Mouse (Mus musculus): ENCODE results near the gene Cacna1b. TPM values are rescaled to one million over a fixed set of nuclear protein-coding genes. Genes with fewer than 3 reads are reported as not detected.

The Cacna1b gene
- 2.9 and 3.8 TPM in 2 replicates for polyA plus RNA-seq (2012; rRNA removed)

GRCm38 (mm10) chr2:24763115-24763557, at the start of gene Cacna1b:
Cacna1b (minus strand) TSS chr2:24763152.
- H3K4me3 ChIP-seq (replicated peaks; ENCODE audit: extremely low read depth, low read depth, low read length), result no peak within 1 kb of the TSS
- no peak for DNase-seq
- no peaks in the 10 kb centered on the region for H3K4me1 ChIP-seq (ENCODE audit: control insufficient read depth, insufficient read depth, low read length)
- WGBS, result under 1% methylated on average over 42 of the region's 42 CpGs
- TF ChIP-seq POLR2A (IDR thresholded peaks at IDR 0.05; ENCODE audit: borderline replicate concordance, extremely low read depth, low read depth, low read length) (no peak), CTCF (IDR thresholded peaks at IDR 0.05; ENCODE audit: insufficient read depth, low read length) (no peak)

- Histone ChIP-seq H3K4me3 (replicated peaks; ENCODE audit: extremely low read depth, low read depth, low read length) (no peak overlapping the region), H3K4me1 (ENCODE audit: control insufficient read depth, insufficient read depth, low read length) (no peaks in the 10 kb centered on the region)
- TF ChIP-seq CTCF (IDR thresholded peaks at IDR 0.05; ENCODE audit: insufficient read depth, low read length), result no peak
- no peak for TF ChIP-seq POLR2A (IDR thresholded peaks at IDR 0.05; ENCODE audit: borderline replicate concordance, extremely low read depth, low read depth, low read length)
- no peak for DNase-seq
- WGBS, result 66% methylated on average over 3 of the region's 3 CpGs
These were observed 46.8 kb upstream of the Cacna1b start for GRCm38 (mm10) chr2:24809746-24810145.

GRCm38 (mm10) chr2:24807691-24808090, 44.7 kb upstream of the Cacna1b start:
- H3K4me3 ChIP-seq (replicated peaks; ENCODE audit: extremely low read depth, low read depth, low read length), result no peak overlapping the region
- WGBS, result 94% methylated on average over 10 of the region's 10 CpGs
- TF ChIP-seq CTCF (IDR thresholded peaks at IDR 0.05; ENCODE audit: insufficient read depth, low read length) (no peak), POLR2A (IDR thresholded peaks at IDR 0.05; ENCODE audit: borderline replicate concordance, extremely low read depth, low read depth, low read length) (no peak)
- no peak for DNase-seq
- H3K4me1 ChIP-seq (ENCODE audit: control insufficient read depth, insufficient read depth, low read length), result no peaks in the 10 kb centered on the region

- DNase-seq, result no peak
- TF ChIP-seq CTCF (IDR thresholded peaks at IDR 0.05; ENCODE audit: insufficient read depth, low read length) (no peak), POLR2A (IDR thresholded peaks at IDR 0.05; ENCODE audit: borderline replicate concordance, extremely low read depth, low read depth, low read length) (no peak)
- Histone ChIP-seq H3K4me1 (ENCODE audit: control insufficient read depth, insufficient read depth, low read length) (no peaks in the 10 kb centered on the region), H3K4me3 (replicated peaks; ENCODE audit: extremely low read depth, low read depth, low read length) (no peak overlapping the region)
- 83% methylated on average over 3 of the region's 3 CpGs for WGBS
These were observed 44.1 kb upstream of the Cacna1b start for GRCm38 (mm10) chr2:24807036-24807435.

GRCm38 (mm10) chr2:24806143-24806542, 43.2 kb upstream of the Cacna1b start:
- TF ChIP-seq POLR2A (IDR thresholded peaks at IDR 0.05; ENCODE audit: borderline replicate concordance, extremely low read depth, low read depth, low read length) (no peak), CTCF (IDR thresholded peaks at IDR 0.05; ENCODE audit: insufficient read depth, low read length) (no peak)
- no peak for DNase-seq
- WGBS, result 75% methylated on average over 6 of the region's 6 CpGs

GRCm38 (mm10) chr2:24805621-24806020, 42.7 kb upstream of the Cacna1b start:
- H3K4me3 ChIP-seq (replicated peaks; ENCODE audit: extremely low read depth, low read depth, low read length), result no peak overlapping the region
- TF ChIP-seq CTCF (IDR thresholded peaks at IDR 0.05; ENCODE audit: insufficient read depth, low read length) (no peak), POLR2A (IDR thresholded peaks at IDR 0.05; ENCODE audit: borderline replicate concordance, extremely low read depth, low read depth, low read length) (no peak)
- DNase-seq, result no peak
- H3K4me1 ChIP-seq (ENCODE audit: control insufficient read depth, insufficient read depth, low read length), result no peaks in the 10 kb centered on the region
- 79% methylated on average over 4 of the region's 4 CpGs for WGBS

More at GRCm38 (mm10) chr2:24806143-24806542, 43.2 kb upstream of the Cacna1b start:
- Histone ChIP-seq H3K4me1 (ENCODE audit: control insufficient read depth, insufficient read depth, low read length) (no peaks in the 10 kb centered on the region), H3K4me3 (replicated peaks; ENCODE audit: extremely low read depth, low read depth, low read length) (no peak overlapping the region)

- Histone ChIP-seq H3K4me3 (replicated peaks; ENCODE audit: extremely low read depth, low read depth, low read length) (no peak overlapping the region), H3K4me1 (ENCODE audit: control insufficient read depth, insufficient read depth, low read length) (no peaks in the 10 kb centered on the region)
- WGBS, result 77% methylated on average over 5 of the region's 5 CpGs
- no peak for DNase-seq
- TF ChIP-seq CTCF (IDR thresholded peaks at IDR 0.05; ENCODE audit: insufficient read depth, low read length) (no peak), POLR2A (IDR thresholded peaks at IDR 0.05; ENCODE audit: borderline replicate concordance, extremely low read depth, low read depth, low read length) (no peak)
These were observed 34.0 kb upstream of the Cacna1b start for GRCm38 (mm10) chr2:24796833-24797457.

GRCm38 (mm10) chr2:24787250-24787649, 24.3 kb upstream of the Cacna1b start:
- no peak for TF ChIP-seq POLR2A (IDR thresholded peaks at IDR 0.05; ENCODE audit: borderline replicate concordance, extremely low read depth, low read depth, low read length)
- TF ChIP-seq CTCF (IDR thresholded peaks at IDR 0.05; ENCODE audit: insufficient read depth, low read length), result no peak
- 68% methylated on average over 4 of the region's 4 CpGs for WGBS
- H3K4me3 ChIP-seq (replicated peaks; ENCODE audit: extremely low read depth, low read depth, low read length), result no peak overlapping the region
- no peaks in the 10 kb centered on the region for H3K4me1 ChIP-seq (ENCODE audit: control insufficient read depth, insufficient read depth, low read length)
- DNase-seq, result no peak

- Histone ChIP-seq H3K4me3 (replicated peaks; ENCODE audit: extremely low read depth, low read depth, low read length) (no peak overlapping the region), H3K4me1 (ENCODE audit: control insufficient read depth, insufficient read depth, low read length) (no peaks in the 10 kb centered on the region)
- no peak for DNase-seq
- no peak for TF ChIP-seq POLR2A (IDR thresholded peaks at IDR 0.05; ENCODE audit: borderline replicate concordance, extremely low read depth, low read depth, low read length)
- TF ChIP-seq CTCF (IDR thresholded peaks at IDR 0.05; ENCODE audit: insufficient read depth, low read length), result no peak
- WGBS, result 39% methylated on average over 4 of the region's 4 CpGs
These were observed 18.3 kb upstream of the Cacna1b start for GRCm38 (mm10) chr2:24781253-24781652.

GRCm38 (mm10) chr2:24776831-24777230, 13.9 kb upstream of the Cacna1b start:
- Histone ChIP-seq H3K4me3 (replicated peaks; ENCODE audit: extremely low read depth, low read depth, low read length) (no peak overlapping the region), H3K4me1 (ENCODE audit: control insufficient read depth, insufficient read depth, low read length) (no peaks in the 10 kb centered on the region)
- 16% methylated on average over 4 of the region's 5 CpGs for WGBS
- no peak for TF ChIP-seq POLR2A (IDR thresholded peaks at IDR 0.05; ENCODE audit: borderline replicate concordance, extremely low read depth, low read depth, low read length)
- TF ChIP-seq CTCF (IDR thresholded peaks at IDR 0.05; ENCODE audit: insufficient read depth, low read length), result no peak
- no peak for DNase-seq
